ENCODE assay signal across 15 mouse cellular contexts in genomic region chr2:158199281-158199680, GRCm38 (mm10). TPM values are rescaled to one million over a fixed set of nuclear protein-coding genes. Genes with fewer than 3 reads are reported as not detected.
DNase-seq lines count a peak whose midpoint lies in the region; ATAC-seq lines count a peak whose summit lies in the region.
"Had no signal": no experiment of that assay in that cellular context is flagged by ENCODE, and none has a peak within 500 bp of the region (broad histone marks: within the 10 kb centered on the region; RNA-seq: fewer than 3 reads in every experiment).

No protein-coding gene starts in this region.

- no peak overlapping the region for H3K27ac ChIP-seq in midbrain, embryonic 16.5 days (ENCODE audit: low read length)
- H3K27ac ChIP-seq: embryonic facial prominence, embryonic 10.5 days; forebrain, embryonic 12.5 days; hindbrain, embryonic 12.5 days; neural tube, embryonic 12.5 days; stomach, embryonic 15.5 days had no signal

- H3K4me3 ChIP-seq in midbrain, embryonic 16.5 days (ENCODE audit: low read depth, low read length), result no peak overlapping the region
- H3K4me3 ChIP-seq: embryonic facial prominence, embryonic 10.5 days; forebrain, embryonic 12.5 days; hindbrain, embryonic 12.5 days; neural tube, embryonic 12.5 days; stomach, embryonic 15.5 days had no signal

- no peak for ATAC-seq in midbrain, embryonic 16.5 days

- H3K27me3 ChIP-seq in midbrain, embryonic 16.5 days (ENCODE audit: control insufficient read depth, insufficient read depth, low read depth, low read length), result no peaks in the 10 kb centered on the region
- H3K27me3 ChIP-seq: forebrain, embryonic 12.5 days; hindbrain, embryonic 12.5 days; neural tube, embryonic 12.5 days; stomach, embryonic 15.5 days had no signal

- H3K4me2 ChIP-seq in midbrain, embryonic 16.5 days (ENCODE audit: low read length), result no peak overlapping the region
- H3K4me2 ChIP-seq: forebrain, embryonic 12.5 days; hindbrain, embryonic 12.5 days; neural tube, embryonic 12.5 days; stomach, embryonic 15.5 days had no signal

- no peaks in the 10 kb centered on the region for H3K36me3 ChIP-seq in midbrain, embryonic 16.5 days (ENCODE audit: control insufficient read depth, insufficient read depth, low read length)
- H3K36me3 ChIP-seq: forebrain, embryonic 12.5 days; hindbrain, embryonic 12.5 days; neural tube, embryonic 12.5 days; stomach, embryonic 15.5 days had no signal

- H3K9ac ChIP-seq in midbrain, embryonic 16.5 days (ENCODE audit: low read depth, low read length), result no peak overlapping the region
- H3K9ac ChIP-seq: forebrain, embryonic 12.5 days; hindbrain, embryonic 12.5 days; neural tube, embryonic 12.5 days; stomach, embryonic 15.5 days had no signal

- H3K9me3 ChIP-seq in midbrain, embryonic 16.5 days (replicated peaks; ENCODE audit: control insufficient read depth, low read length, poor library complexity, severe bottlenecking), result no peaks in the 10 kb centered on the region
- H3K9me3 ChIP-seq: embryonic facial prominence, embryonic 10.5 days; forebrain, embryonic 12.5 days; hindbrain, embryonic 12.5 days; neural tube, embryonic 12.5 days; stomach, embryonic 15.5 days had no signal

- DNase-seq in kidney, adult 11 months, result peak; percentile 35
- DNase-seq in kidney, adult 18-20 months, result no peak
- DNase-seq in 3134 (ENCODE audit: extremely low read depth, insufficient read length, low spot score), result peak; percentile 44
- peak; percentile 42 for DNase-seq in 3T3-L1 (ENCODE audit: low read depth, low spot score)
- DNase-seq in kidney, postnatal 25 days, result peak; percentile 25 to 77
- no peak for DNase-seq in retina, embryonic 14.5 days (ENCODE audit: low spot score)
- DNase-seq: right cerebral cortex, postnatal 25 days had no signal

- WGBS in midbrain, embryonic 16.5 days, result 70% methylated on average over 3 of the region's 3 CpGs

- H3K4me1 ChIP-seq in midbrain, embryonic 16.5 days (ENCODE audit: control insufficient read depth, insufficient read depth, low read length), result peaks cover 9% of the 10 kb centered on the region

RNA-seq across cellular contexts. Expression of gene D630003M21Rik, which starts 29.7 kb away (rescaled TPM):
- polyA plus RNA-seq in midbrain, embryonic 16.5 days (2015; fragmentation: Nextera tagmentation; extraction: Ambion mirVana), result 1.7 and 1.8 TPM in 2 replicates

RNA-seq across cellular contexts. Expression of gene Tgm2, which starts 53.0 kb away (rescaled TPM):
- polyA plus RNA-seq in midbrain, embryonic 16.5 days (2015; fragmentation: Nextera tagmentation; extraction: Ambion mirVana), result 7.0 and 7.1 TPM in 2 replicates

RNA-seq across cellular contexts. Expression of gene Bpi, which starts 58.6 kb away (rescaled TPM):
- not detected in 2 replicates for polyA plus RNA-seq in midbrain, embryonic 16.5 days (2015; fragmentation: Nextera tagmentation; extraction: Ambion mirVana)
- polyA plus RNA-seq: embryonic facial prominence, embryonic 10.5 days; forebrain, embryonic 12.5 days; hindbrain, embryonic 12.5 days; large intestine, adult 2 months; limb, embryonic 11.5 days; neural tube, embryonic 12.5 days; stomach, embryonic 15.5 days had no signal

Comparison
In these comparisons a context has a peak if more than half of its experiments do, and no peak if none do; other contexts are left out.
1. DNase-seq: peak in kidney, adult 11 months (single experiment), 3134 (single experiment), 3T3-L1 (single experiment) and kidney, postnatal 25 days (2 of 2); none in kidney, adult 18-20 months (single experiment) and retina, embryonic 14.5 days (single experiment).